Mouse (Mus musculus) spleen, adult 2 months (tissue): ENCODE data around the gene Gfer. TPM values are rescaled to one million over a fixed set of nuclear protein-coding genes. Genes with fewer than 3 reads are reported as not detected.

ENCODE experiments used
- DNase-seq, 2 experiments: peaks; one replicate each; pipeline versions ENCODE4 v3.0.0 to v3.0.0-alpha.2; 2012 to 2021; ENCODE audit warnings: low spot score in 2 of 2, low read depth in 1 of 2
- H3K27ac ChIP-seq: fragments of 200-500 bp; 2 replicates; pipeline ENCODE4 v1.5.1; 2012; ENCODE audit warnings: low read length, inconsistent platforms; ENCODE audit not compliant: insufficient read depth
- H3K27me3 ChIP-seq: fragments of 200-500 bp; 2 replicates; pipeline ENCODE4 v1.6.1; 2012; ENCODE audit warnings: mild to moderate bottlenecking, moderate library complexity, low read length, inconsistent platforms; ENCODE audit not compliant: control insufficient read depth, insufficient read depth
- H3K36me3 ChIP-seq: fragments of 200-500 bp; 2 replicates; pipeline ENCODE4 v1.6.1; 2012; ENCODE audit warnings: mild to moderate bottlenecking, low read length, inconsistent platforms; ENCODE audit not compliant: control insufficient read depth, insufficient read depth
- H3K4me1 ChIP-seq: fragments of 200-500 bp; 2 replicates; pipeline ENCODE4 v1.6.1; 2011; ENCODE audit warnings: inconsistent platforms; ENCODE audit not compliant: control insufficient read depth, insufficient read depth, insufficient read length
- H3K4me3 ChIP-seq: fragments of 200-500 bp; 2 replicates; pipeline ENCODE4 v1.5.1; 2011; ENCODE audit warnings: mild to moderate bottlenecking, inconsistent platforms; ENCODE audit not compliant: insufficient read depth, insufficient read length; ENCODE audit errors: extremely low read depth
- CTCF ChIP-seq: fragments of 200-500 bp; IDR thresholded peaks from 2 replicates; pipeline ENCODE4 v1.5.1; 2011; ENCODE audit warnings: mild to moderate bottlenecking, inconsistent platforms; ENCODE audit not compliant: insufficient read depth, insufficient read length, insufficient replicate concordance; ENCODE audit errors: extremely low read depth
- POLR2A ChIP-seq: fragments of 200-500 bp; IDR thresholded peaks from 2 replicates; pipeline ENCODE4 v1.6.1; 2011; ENCODE audit warnings: low read depth, low read length, inconsistent platforms
- WGBS: fragments of 180-500 bp; shearing (Covaris S2); methylation state at CpG from one replicate; pipeline ENCODE4 v1.1.7; 2018; 5-methylcytosine and 5-hydroxymethylcytosine counted together
- polyA plus RNA-seq: library from polyadenylated mRNA; depleted of rRNA; stranded (reverse); fragments of >200 nt; gene quantifications from 2 replicates; pipeline ENCODE4 v1.2.3, GENCODE M21; 2012

Gfer gene
- polyA plus RNA-seq, 1 experiment, result 13.8 TPM

- H3K36me3 ChIP-seq, result peaks cover 14% of the 10 kb centered on the region
- DNase-seq, result no peak
- no peaks in the 10 kb centered on the region for H3K27me3 ChIP-seq
- no peak within 1 kb of the TSS for H3K4me3 ChIP-seq
- H3K27ac ChIP-seq, result no peak within 1 kb of the TSS
- 89% methylated on average over 4 of the region's 4 CpGs for WGBS
- H3K4me1 ChIP-seq, result no peaks in the 10 kb centered on the region; the same call in 1 of the 2 replicates
- TF ChIP-seq CTCF, result no peak
- TF ChIP-seq POLR2A, result no peak
Measured at GRCm38 (mm10) chr17:24717943-24718342, 22.0 kb upstream of the Gfer start, which contains the start of the genes Rnf151 and Rps2. Rnf151 (minus strand) TSS chr17:24718063. Rps2 (plus strand) TSS chr17:24718116.

GRCm38 (mm10) chr17:24716166-24716682 lies 20.3 kb upstream of the Gfer start:
- no peak for DNase-seq
- H3K36me3 ChIP-seq, result peaks cover 5% of the 10 kb centered on the region; the same call in 1 of the 2 replicates
- WGBS, result 98% methylated on average over 15 of the region's 15 CpGs
- H3K4me1 ChIP-seq, result no peaks in the 10 kb centered on the region
- no peak overlapping the region for H3K27ac ChIP-seq
- no peaks in the 10 kb centered on the region for H3K27me3 ChIP-seq
- TF ChIP-seq CTCF (no peak), POLR2A (no peak)
- no peak overlapping the region for H3K4me3 ChIP-seq

GRCm38 (mm10) chr17:24715556-24715955 lies 19.6 kb upstream of the Gfer start:
- H3K4me1 ChIP-seq, result no peaks in the 10 kb centered on the region
- DNase-seq, result no peak
- H3K36me3 ChIP-seq, result peaks cover 2% of the 10 kb centered on the region; the same call in 1 of the 2 replicates
- H3K27me3 ChIP-seq, result no peaks in the 10 kb centered on the region
- H3K4me3 ChIP-seq, result no peak overlapping the region
- no peak overlapping the region for H3K27ac ChIP-seq
- TF ChIP-seq POLR2A (no peak), CTCF (no peak)
- 96% methylated on average over 6 of the region's 6 CpGs for WGBS

DNA sequence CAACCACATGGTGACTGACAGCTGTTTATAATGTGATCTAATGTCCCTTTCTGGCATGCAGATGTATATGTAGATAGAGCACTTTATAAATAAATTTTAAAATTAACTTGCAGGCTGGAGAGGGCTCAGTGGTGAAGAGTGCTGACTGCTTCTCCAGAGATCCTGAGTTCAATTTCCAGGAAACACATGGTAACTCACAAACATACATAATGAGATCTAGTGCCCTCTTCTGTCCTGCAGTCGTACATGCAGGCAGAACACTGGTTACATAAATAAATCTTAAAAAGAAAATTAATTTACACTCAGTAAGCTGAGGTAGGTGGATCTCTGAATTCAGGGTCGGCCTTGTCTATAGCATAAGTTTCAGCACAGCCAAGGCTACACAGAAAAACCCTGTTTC lies 12.7 kb upstream of the Gfer start:
- 22% methylated on average over 2 of the region's 2 CpGs for WGBS
- Histone ChIP-seq H3K36me3 (peaks cover 7% of the 10 kb centered on the region; the same call in 1 of the 2 replicates), H3K4me1 (no peaks in the 10 kb centered on the region; the same call in 1 of the 2 replicates), H3K4me3 (no peak overlapping the region), H3K27ac (no peak overlapping the region), H3K27me3 (no peaks in the 10 kb centered on the region)
- no peak for TF ChIP-seq CTCF
- TF ChIP-seq POLR2A, result no peak
- peak in 1 of 2 experiments; percentile 35 for DNase-seq

DNA sequence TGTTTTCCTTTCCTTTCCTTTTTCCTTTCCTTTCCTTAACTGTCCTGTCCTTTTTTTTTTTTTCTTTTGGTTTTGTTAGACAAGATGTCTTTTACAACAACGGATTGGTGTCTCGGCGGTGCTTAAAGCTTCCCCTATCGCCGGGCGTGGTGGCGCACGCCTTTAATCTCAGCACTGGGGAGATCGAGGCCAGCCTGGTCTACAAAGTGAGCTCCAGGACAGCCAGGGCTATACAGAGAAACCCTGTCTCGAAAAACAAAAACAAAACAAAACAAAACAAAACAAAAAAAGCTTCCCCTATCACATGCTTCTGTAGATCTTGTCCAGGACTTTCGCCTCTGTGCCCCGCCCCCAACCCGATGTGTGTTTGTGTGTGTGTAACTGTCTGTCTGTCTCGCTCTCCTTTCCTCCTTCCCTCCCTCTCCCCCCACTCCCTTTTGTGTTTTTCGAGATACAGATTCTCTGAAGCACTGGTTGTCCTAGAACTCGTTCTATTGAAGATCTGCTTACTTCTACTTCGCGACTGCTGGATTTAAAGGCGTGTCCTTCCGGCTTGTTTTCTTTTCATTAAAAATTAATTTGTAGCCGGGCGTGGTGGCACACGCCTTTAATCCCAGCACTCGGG lies 12.0 kb upstream of the Gfer start:
- peak overlapping the region; percentile 84 for H3K4me3 ChIP-seq
- H3K27ac ChIP-seq, result peak overlapping the region; percentile 55
- peaks cover 7% of the 10 kb centered on the region; the same call in 1 of the 2 replicates for H3K36me3 ChIP-seq
- WGBS, result 2% methylated on average over 24 of the region's 24 CpGs
- H3K27me3 ChIP-seq, result no peaks in the 10 kb centered on the region
- no peak for TF ChIP-seq CTCF
- no peak for TF ChIP-seq POLR2A
- DNase-seq, result no peak
- H3K4me1 ChIP-seq, result no peaks in the 10 kb centered on the region; the same call in 1 of the 2 replicates

GRCm38 (mm10) chr17:24706982-24707800 lies 11.2 kb upstream of the Gfer start, which contains the start of gene Tbl3:
Tbl3 (minus strand) TSS chr17:24707660.
- Histone ChIP-seq H3K27me3 (no peaks in the 10 kb centered on the region), H3K27ac (peak within 1 kb of the TSS; percentile 66), H3K4me1 (no peaks in the 10 kb centered on the region; the same call in 1 of the 2 replicates), H3K4me3 (peak within 1 kb of the TSS; percentile 84), H3K36me3 (peaks cover 11% of the 10 kb centered on the region)
- DNase-seq, result peak; percentile 79 to 89
- no peak for TF ChIP-seq CTCF
- peak; percentile 72 for TF ChIP-seq POLR2A
- WGBS, result 2% methylated on average over 32 of the region's 32 CpGs
